Mouse (Mus musculus) spleen, adult 2 months (tissue): ENCODE data around the gene Prox2.

ENCODE experiments used
- CTCF ChIP-seq: fragments of 200-500 bp; IDR thresholded peaks from 2 replicates; pipeline ENCODE4 v1.5.1; 2011; ENCODE audit warnings: mild to moderate bottlenecking, inconsistent platforms; ENCODE audit not compliant: insufficient read depth, insufficient read length, insufficient replicate concordance; ENCODE audit errors: extremely low read depth
- POLR2A ChIP-seq: fragments of 200-500 bp; IDR thresholded peaks from 2 replicates; pipeline ENCODE4 v1.6.1; 2011; ENCODE audit warnings: low read depth, low read length, inconsistent platforms

DNA sequence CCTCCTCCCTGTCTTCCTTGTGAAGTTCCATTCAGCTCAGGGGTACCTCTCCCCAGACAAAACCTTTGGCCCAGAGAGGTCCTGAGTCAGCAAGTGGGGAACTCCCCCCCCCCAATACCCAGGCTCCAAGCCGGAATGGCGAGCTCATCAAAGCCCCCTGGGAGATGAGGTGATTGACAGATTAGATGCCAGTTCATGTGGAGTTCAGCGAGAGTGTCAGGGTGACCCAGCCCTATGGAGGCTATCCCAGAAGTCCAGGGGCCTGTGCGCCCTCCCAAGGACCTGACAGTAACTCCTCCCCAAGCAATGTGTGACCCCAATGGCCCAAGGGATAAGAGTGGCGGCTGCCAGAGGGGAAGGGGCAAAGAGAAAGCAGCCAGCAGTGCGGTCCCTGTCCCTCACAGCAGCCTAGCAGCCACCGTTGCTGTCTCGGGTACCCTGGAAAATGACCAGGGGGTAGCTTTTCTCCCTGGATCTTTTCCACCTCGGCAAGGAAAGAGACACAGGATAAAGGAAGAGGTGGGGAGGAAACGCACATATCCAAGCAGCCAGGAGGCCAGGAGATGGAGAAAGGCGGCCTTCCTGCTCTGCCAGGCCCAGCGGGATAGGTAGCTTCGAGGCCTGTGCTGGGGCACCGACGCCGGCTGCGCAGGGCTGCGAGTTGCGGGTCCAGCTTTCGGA is 39.9 kb upstream of the Prox2 start:
- TF ChIP-seq CTCF (no peak), POLR2A (no peak)
